Mouse (Mus musculus) lung, postnatal 0 days (tissue): Measurements from ENCODE around the gene Tspan3.

ENCODE experiments used
- CTCF ChIP-seq: IDR thresholded peaks from 2 replicates; pipeline ENCODE4 v1.5.1; 2016; ENCODE audit warnings: antibody characterized with exemption, mild to moderate bottlenecking
- EP300 ChIP-seq: IDR thresholded peaks from 2 replicates; pipeline ENCODE4 v1.6.1; 2016; ENCODE audit warnings: antibody characterized with exemption, mild to moderate bottlenecking, control low read depth

- no peak for TF ChIP-seq CTCF
- no peak for TF ChIP-seq EP300
These were observed 33.3 kb downstream of the Tspan3 start for GRCm38 (mm10) chr9:56131813-56132525.
